Mouse (Mus musculus) liver, adult 2 months (tissue): ENCODE measurements around the gene Prkcz.

Experiments
- CTCF ChIP-seq: fragments of 200-500 bp; IDR thresholded peaks from 2 replicates; pipeline ENCODE4 v1.5.1; 2011; ENCODE audit warnings: low read depth, low read length, control low read depth
- POLR2A ChIP-seq: fragments of 200-500 bp; IDR thresholded peaks from 2 replicates; pipeline ENCODE4 v1.6.1; 2011; ENCODE audit warnings: low read length, control low read depth; ENCODE audit not compliant: insufficient read depth; ENCODE audit errors: extremely low read depth

- TF ChIP-seq CTCF (peak; percentile 75), POLR2A (no peak)
Observed at GRCm38 (mm10) chr4:155268382-155268781, 92.8 kb downstream of the Prkcz start.
